Mouse (Mus musculus) adrenal gland, postnatal 25 days (tissue): ENCODE results near the gene Sult6b1. TPM values are rescaled to one million over a fixed set of nuclear protein-coding genes. Genes with fewer than 3 reads are reported as not detected.

Source experiments
- DNase-seq: peaks from one replicate; pipeline ENCODE4 v3.0.0; 2021; ENCODE audit warnings: mixed read lengths
- long read RNA-seq: library from polyadenylated mRNA; stranded (forward); transcript quantifications from one replicate; pipeline ENCODE4 v2.0.0, GENCODE M21; 2021
- total RNA-seq: library from RNA; stranded (reverse); gene quantifications from 2 replicates; pipeline ENCODE4 v1.2.3, GENCODE M21; 2021

The Sult6b1 gene
- total RNA-seq = 0.43 TPM in 1 of 2 replicates, not detected in the other
- long read RNA-seq = 0 reads

DNA sequence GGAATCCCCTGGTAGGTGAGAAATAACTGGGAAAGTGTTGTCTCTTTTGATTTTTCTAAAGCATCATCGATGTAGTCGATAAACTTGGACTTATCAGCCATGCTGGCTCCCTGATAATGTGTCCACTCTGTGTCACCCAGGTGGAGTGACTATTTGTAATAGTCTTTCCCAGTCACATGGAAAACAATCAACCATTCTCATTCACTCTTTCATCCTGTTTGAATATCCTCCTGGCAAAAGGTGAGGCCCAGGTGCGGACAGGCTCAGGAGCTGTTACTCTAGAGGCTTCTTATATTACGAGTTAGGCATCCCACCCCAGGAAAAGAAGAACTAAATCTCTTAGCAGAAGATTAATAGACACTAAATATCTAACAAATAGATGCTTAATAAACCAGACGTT lies at the start of gene Sult6b1:
Sult6b1 (minus strand) TSS at position 101 of the 400 bp plus-strand sequence.
- no peak for DNase-seq

DNA sequence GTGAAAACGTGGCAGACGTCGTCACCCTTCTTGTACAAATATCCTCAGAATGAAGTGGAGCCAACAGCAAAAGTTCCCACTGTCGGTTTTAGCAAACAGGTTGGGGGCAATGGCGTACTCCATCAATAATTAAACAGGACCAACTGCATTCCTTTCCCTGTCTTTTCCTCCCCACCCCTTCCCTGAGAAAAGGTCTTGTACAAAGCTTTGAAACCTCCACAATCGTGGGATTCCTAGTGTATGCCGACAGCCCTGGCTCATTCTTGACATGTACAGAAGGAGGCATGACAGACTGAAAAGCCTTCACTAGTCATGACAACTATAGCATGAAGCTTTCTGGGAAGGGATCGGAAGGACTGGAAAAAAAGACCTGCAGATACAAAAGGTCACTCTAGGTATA lies 46.4 kb upstream of the Sult6b1 start:
- no peak for DNase-seq

DNA sequence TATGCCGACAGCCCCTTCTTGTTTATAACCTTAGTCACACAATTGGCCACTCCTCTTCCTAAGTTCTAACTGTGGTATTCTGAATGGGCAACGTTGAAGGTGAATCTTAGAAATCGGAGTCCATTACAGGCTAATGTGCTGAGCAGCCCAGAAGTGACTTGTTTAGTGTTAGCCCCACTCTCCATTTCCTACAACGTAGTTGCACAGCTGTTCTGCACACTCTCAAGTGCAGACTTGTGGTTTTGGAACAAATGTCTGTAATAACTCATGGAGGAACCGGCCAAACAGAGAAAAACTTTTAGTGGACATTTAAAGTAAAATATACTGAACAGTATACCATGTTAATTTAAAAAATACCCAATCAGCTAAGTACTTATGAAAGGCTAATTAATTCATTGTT lies 45.3 kb upstream of the Sult6b1 start:
- no peak for DNase-seq

DNA sequence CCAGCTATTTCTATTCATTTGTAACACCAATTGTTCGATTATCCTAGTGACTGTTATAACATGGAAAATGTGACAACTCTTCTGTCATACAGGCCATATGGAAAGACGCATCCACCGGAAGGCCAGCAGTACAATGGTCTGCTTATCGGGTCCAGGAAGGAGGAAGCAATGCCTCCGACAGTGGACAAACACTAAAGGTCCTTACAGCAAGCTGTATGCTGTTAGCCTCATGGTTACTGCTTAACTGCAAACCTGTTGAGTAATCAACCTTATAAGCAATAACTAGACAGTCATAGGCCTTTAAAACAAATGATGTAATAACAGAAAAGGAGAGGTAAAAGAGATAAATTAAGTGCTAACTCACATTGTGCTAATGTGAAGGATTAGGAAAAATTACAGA lies 44.4 kb upstream of the Sult6b1 start:
- DNase-seq = no peak

DNA sequence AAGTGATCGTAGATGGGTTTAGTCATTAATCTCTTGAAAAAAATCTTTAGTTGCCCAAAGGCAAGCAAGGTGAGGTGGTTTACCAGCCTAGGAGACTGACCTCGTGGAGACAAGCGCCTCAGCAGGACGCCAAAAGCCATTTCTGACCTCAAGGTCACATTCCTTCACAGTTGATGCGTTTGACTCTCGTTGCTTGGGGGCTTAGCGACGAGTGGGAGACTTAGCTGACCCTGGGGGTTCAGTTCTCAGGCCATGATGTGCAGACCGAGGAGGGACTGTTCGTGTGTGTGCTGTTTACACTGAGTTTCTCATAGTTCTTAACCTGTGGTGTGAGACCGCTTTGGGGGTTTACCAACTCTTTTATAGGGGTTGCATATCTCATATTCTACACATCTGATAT lies 35.8 kb upstream of the Sult6b1 start:
- no peak for DNase-seq

DNA sequence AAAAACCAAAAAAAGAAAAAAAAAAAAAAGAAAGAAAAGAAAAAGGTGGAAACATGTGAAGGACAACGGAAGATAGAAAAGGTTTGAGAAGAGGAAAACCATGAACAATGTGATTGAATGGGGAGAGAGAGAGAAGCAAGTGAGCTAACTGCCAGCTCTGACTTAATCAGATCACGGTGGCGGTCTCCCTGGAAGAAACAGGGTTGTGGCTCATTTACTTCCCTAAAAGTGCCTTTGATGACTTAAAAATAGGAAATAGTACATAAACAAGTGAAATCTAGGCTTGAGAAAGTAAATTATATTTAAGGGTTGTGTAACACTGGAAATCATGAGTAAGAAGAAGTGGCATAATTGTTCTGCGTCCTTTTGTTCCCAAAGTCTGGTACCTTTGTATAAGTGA lies 32.1 kb upstream of the Sult6b1 start:
- DNase-seq = no peak

DNA sequence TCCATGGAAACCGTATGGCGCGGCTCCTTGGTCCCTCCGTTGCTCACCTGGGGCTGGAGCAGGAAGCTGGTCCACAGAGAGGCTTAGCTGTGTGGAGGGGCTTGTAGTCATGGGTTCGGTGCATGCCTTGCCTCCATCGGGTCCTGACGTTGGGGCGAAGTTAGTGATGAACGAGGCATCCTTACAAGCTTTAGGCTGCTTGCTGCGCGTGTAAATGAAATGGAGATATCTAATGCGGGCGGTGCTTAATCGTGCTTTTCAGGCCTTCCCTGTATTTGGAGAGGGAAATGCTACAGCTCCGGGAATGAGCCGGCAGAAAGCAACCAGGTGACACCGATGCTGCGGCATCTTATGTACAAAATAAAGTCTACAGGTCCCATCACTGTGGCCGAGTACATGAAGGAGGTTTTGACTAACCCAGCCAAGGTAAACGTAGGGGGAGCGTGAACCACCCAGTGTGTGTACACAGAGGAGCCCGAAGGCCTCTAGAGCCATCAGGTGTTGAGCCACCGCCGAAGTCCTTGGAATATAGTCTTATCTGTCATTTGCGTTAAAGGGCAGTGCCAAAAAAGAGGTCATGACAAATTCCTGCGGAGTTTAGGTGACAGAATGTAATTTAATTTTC lies 30.5 kb upstream of the Sult6b1 start:
- no peak for DNase-seq

DNA sequence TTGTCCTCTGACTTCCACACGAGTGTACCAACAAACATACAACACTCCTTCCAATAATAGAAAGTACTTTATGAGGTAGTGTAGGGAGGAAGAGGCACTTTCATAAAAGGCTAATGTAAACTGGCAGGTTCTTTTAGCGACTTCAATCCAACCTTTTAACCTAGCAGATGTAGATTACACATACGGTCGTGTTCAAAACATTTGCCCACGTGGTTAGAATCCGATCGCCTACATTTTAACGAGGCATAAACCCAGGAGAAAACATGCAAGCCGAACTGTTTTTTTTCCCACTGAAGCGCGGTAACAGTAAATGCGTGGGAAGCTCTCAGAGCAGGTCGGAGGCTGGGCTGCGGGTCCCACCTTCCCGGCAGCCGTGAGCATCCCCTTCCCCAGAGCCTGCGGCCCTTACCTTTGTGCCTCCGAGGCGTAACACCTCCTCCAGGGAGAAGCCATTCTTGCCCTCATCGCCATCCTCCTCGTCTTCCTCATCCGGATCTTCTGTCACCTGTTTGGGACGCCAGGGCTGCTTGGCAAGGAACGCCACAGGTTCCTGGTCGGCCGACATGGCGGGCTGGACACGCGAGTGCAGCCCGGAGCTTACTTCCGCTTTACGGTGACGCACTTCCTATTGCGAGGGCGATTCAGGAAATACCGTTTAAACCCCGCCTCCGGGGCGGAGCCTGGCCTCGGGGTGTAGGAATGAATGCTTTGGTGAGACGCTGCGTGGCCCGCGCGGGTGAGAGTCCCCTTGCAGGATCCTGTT lies 29.9 kb upstream of the Sult6b1 start, which contains the start of the genes Cebpz and Ndufaf7:
Cebpz (minus strand) TSS at position 601 of the 763 bp plus-strand sequence.
Ndufaf7 (plus strand) TSS at position 671 of the 763 bp plus-strand sequence.
- peak; percentile 96 for DNase-seq

DNA sequence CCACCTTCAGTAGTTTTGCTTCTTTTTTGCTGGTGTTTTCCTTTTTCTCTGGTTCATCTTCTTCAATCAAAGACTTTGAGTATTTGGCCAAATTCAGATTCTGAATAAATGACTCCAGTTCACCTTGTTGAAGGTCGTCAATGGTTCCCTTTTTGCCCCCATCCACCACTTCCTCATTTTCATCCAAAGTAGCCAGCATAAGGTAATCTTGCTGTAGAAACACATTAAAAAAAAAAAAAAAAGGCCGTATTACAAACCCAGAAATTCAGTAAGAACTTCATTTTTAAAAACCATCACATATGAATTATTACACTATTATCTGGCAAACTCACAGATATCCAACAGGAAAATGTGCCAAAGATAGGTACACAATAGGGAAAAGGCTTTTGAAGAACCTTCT lies 29.1 kb upstream of the Sult6b1 start:
- no peak for DNase-seq

DNA sequence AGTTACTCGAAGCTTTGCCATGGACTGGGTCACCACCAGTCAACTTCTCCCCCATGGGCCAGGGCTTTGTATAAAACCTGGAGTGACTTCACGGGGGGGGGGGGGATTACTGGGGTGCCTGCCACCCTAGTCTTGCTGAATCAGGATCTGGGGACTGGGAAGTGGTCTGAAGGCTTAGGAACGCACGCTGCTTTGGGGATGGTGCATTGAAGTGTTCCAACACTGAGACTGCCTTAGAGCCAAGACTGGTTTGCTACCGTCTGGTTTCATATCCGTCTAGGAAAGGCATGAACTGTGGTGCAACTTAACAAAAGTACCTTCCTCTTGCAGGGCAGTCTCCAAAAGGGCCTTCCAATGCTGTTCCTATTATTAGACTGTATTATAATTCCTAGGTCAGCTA lies 10.9 kb upstream of the Sult6b1 start:
- DNase-seq = no peak

DNA sequence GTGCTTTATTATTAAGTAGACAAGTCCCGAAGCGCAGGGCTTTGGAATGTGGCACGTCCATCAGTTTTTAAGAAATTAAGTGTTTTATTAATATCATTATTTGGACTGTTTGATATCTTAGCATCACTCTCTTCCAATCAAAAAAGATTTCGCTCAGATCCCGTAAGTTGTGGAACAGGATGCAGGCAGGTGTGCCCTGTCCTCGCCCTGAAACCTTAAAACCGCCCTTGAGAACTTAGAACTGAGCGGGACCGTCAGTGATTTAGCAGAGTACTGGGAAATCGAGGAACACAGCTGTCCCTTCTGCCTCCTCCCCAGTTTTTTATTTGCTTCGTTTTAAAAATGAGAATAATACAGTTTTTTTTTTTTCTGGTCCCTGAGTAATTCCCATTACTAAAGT lies 10.1 kb upstream of the Sult6b1 start:
- no peak for DNase-seq

DNA sequence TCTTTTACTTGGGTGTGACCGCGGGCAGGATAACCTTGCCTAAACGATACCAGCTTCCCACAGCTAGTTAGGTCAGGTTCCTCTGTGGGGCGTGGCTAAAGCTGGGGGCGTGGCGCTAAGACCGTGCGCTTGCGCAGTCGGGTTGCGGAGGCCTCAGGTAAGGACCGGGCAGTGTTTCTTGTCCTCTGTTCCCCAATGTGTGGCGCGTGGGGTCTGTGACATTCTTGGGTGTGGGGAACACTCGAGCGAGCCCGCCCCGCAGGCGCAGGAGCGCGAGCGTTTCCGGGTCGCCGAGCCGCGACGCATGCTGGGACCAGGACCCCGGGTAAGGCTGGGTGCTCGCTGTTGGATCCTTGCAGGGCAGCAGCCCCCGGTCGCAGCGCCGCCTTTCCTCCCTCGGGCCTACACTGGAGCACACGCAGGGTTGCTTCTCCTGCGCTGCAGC lies 9.6 kb upstream of the Sult6b1 start, which contains the start of gene Cebpzos:
Cebpzos (plus strand) TSS at position 132 of the 445 bp plus-strand sequence.
- peak; percentile 86 for DNase-seq

DNA sequence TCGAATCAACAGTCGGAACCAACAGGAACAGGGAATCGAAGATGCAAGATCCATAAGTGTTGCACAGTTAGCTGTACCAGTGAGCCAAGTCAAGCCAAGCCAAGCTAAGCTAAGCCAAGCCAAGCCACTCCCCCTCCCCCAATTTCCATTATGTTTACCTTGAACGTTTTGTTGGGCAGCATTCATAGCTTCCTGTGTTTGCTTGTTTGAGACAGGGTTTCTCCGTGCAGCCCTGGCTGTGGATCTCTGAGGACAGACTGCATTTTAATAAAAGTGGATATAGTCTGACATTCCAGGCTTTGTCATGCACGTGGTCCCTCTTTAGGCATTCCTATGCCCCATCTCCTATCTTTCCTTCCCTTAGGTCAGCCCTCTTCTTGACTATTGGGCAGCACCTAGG lies 9.0 kb upstream of the Sult6b1 start:
- no peak for DNase-seq

DNA sequence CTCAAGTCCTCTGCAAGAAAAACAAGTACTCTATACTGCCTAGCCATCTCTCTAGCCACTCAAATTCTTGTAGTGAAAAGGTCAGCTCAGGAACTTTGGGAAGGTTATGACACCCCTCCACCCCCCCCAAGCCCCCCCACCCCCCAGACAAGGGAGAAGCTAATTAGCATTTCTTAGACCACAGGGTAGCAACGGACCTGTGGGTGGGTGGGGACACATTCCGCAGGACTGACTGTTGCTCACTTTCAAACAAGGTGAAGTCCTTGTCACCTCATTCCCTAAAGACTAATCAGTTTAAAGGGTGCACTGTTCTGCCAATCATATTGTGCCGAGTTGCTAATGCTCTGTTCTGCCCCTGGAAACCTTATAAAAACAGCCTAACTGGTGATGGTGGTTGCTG lies 7.1 kb upstream of the Sult6b1 start:
- no peak for DNase-seq

DNA sequence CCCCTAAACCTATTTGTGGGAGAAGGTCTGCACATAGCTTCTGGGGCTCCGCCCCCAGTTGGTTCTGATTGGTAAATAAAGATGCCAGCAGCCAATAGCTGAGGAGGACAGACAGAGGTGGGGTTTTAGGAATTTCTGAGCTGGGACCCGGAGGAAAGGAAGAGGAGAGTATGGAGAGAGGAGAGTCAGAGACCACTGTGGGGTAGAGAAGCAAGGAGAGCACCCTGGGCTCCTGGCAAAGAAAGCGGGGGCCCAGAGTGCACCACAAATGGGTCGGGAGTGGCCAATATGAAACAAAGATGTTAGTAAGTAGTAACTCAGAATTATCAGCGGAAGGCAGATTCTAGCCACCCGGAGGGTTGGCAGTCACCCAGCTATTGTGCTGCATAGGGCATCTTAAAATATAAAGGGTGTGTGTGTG lies 6.1 kb upstream of the Sult6b1 start:
- no peak for DNase-seq

DNA sequence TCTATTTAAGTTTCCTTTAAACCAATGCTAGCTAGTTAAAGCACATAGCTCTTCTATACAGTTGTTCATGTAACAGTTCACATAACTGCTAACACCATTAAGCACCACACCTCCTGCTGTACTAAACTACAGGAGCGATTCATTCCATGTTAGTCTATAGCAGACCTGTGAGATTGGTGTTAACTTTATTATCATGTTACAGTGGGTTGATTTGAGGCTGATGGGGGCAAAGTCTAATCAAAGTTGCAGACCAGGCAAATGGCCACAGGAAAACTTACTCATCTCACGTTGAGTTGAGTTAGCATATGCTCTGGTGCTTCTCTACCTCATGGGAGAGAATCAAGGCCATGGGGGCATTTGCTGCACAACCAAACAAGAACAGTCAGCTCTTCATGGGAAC lies 2.6 kb upstream of the Sult6b1 start:
- DNase-seq = no peak

DNA sequence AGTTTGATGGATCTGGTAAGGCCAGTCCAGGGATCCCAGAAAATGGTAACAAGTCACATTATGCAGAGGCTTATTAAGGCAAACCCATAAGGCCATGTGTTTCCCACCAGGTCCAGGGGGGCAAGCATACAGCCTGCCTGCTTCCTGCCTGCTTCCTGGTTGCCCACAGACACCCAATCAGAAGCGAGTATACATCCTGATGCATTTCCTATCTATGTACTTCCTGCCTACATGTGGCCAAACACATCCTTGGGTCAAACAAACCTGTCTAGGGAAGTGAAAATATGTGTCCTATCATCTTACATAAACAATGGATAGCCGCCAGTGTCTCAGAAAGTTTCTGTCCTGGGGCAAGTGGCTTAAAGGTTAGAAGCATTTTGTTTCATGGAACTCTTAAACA lies 3.6 kb downstream of the Sult6b1 start:
- DNase-seq = no peak

DNA sequence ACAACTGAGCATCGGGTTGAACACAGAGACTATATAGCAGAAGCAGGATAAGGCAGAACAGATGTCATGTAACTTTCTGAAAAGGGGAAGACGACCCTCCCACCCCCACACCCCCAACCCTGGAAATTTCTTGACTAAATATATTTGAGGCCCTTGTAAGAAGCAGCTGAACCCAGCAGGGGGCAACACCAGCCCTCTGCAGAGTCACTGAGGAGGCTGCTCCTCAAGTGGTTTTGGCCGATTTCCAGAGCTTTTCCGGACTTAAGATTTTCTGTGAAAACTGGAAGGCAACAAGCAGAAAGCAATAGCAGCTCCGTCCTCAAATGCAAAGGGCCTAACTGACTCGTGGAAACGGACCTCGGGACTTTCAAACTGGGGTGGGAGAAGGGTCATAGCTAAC lies 11.4 kb downstream of the Sult6b1 start:
- peak; percentile 42 for DNase-seq

DNA sequence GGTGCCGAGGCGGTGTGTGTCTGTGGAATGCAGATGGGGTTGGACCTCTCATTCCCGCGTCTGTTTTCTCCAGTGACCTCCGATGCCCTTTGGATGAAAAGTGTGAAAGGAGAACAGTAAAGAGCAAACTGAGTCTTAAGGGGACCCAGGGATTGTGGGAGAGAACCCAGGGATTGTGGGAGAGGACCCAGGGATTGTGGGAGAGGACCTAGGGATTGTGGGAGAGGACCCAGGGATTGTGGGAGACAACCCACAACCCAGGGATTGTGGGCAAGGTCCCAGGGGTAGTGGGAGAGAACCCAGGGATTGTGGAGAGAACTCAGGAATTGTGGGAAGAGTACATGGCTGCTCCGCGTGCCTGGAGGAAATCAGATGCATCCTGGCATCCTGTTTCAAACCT lies 11.8 kb downstream of the Sult6b1 start:
- DNase-seq = no peak

DNA sequence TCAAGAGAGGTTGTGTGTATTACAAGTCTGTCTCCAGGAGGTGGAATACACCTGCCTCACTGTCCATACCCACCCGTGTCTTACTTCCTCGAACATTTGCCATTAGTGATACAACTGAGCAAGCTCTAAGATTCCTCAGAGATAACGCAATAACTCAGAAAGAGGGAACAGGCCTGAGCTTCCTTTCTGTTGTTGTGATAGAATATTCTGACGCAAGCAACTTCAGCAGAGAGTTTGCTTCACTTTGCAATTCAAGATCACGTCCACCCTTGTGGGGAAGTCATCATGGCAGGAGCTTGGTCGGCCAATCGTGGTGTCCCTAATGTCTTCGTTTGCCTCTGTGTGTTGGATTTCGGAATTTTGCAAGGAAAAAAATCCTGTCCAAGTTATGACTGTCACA lies 15.8 kb downstream of the Sult6b1 start:
- no peak for DNase-seq

DNA sequence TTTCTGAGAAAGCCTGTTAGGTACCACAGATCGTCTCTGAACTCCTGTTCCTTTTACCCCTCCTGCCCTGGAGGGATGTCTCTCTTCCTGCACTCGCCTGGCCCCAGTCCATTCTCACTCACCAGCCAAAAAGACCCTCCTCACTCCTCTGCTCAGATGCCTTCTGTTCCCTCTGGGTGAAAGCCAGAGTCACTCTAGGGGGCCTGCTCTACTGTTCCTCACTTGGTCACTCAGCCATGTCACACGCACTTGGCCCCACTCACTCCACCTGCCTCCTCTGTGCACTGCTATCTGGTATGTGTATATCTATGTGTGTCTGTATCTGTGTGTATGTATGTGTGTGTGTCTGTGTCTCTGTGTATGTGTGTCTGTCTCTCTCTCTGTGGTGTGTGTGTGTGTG lies 17.6 kb downstream of the Sult6b1 start:
- peak; percentile 7 for DNase-seq

DNA sequence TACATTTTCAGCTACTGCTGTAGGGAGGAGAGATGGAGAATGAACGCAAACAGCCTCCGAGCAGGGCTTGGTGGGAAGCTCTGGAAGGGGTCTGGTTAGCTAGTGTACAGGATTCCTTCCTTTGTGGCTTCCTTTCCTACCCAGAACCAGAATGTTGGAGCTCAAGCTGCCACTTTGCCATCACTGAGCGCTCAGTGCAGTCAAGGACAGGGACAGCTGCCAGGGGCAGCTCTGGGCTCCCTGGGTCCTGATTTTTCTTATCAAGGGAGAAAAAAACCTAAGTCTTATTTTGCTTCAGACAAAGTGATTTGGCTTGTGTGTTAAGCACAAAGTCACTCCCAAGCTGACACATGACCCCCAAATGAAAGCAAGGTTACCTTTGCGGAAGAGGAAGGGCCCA lies 18.2 kb downstream of the Sult6b1 start:
- peak; percentile 11 for DNase-seq

DNA sequence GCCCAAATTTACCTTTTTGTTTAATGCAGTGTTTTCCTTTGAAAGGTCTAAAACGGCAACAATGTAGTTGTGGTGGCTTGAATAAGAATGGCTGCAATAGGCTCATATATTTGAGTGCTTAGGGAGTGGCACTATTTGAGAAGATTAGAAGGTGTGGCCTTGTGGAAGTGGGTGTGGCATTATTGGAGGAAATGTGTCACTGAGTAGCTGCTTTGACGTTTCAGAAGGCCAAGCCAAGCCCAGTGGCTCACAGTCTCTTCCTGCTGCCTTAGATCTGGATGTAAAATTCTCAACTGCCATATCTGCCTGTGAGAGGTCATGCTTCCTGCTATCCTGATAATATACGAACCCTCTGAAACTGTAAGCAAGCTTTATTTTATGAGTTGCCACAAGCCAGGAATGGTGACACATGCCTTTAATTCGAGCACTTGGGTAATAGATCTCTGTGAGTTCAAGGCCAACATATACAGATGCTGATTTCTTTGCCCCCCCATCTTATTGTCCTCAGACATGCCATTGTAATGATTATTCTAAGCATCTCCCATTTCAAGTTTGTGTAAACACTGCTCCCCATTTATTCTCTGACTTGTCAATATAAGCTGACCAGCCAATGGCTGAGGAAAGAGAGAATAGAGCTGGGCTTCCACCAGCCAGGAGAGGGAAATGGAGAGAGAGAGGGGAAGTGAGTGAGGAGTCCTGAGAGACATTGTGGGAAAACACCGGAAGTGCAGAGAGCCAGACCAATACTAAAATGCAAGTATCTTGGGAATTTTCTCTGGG lies 21.3 kb downstream of the Sult6b1 start:
- no peak for DNase-seq
